7 mouse cellular contexts compared by ENCODE assay signal in genomic region chr3:103382872-103383567, GRCm38 (mm10).
DNase-seq lines count a peak whose midpoint lies in the region; ATAC-seq and TF ChIP-seq lines count a peak whose summit lies in the region.

No protein-coding gene starts in this region.

- TF ChIP-seq CTCF in intestine, postnatal 0 days (IDR thresholded peaks at IDR 0.05; ENCODE audit: low read depth) = peak; percentile 100

- WGBS in intestine, postnatal 0 days = 19% methylated on average over 17 of the region's 17 CpGs
- 21% methylated on average over 17 of the region's 17 CpGs for WGBS in midbrain, embryonic 12.5 days

- DNase-seq in adrenal gland, adult 2 months = peak; percentile 90
- peak; percentile 87 for DNase-seq in embryo, embryonic 9.5 days (ENCODE audit: extremely low spot score)
- peak; percentile 97 for DNase-seq in left cerebral cortex, postnatal 4 days
- DNase-seq in skeletal muscle tissue, adult 2 months (ENCODE audit: low read depth, low spot score) = peak; percentile 73

- no peaks in the 10 kb centered on the region for H3K27me3 ChIP-seq in intestine, postnatal 0 days (replicated peaks; ENCODE audit: control insufficient read depth, insufficient read depth, low read length)
- no peaks in the 10 kb centered on the region for H3K27me3 ChIP-seq in midbrain, embryonic 12.5 days

- H3K4me1 ChIP-seq in intestine, postnatal 0 days (replicated peaks; ENCODE audit: control insufficient read depth, insufficient read depth, low read length) = no peaks in the 10 kb centered on the region
- no peaks in the 10 kb centered on the region for H3K4me1 ChIP-seq in midbrain, embryonic 12.5 days

- intact Hi-C loops in left cerebral cortex, postnatal 4 days (cut with DNase I) = loop anchor here (10.0 kb wide), 1 partner anchor 198 kb away; no protein-coding TSS in a partner anchor

- H3K36me3 ChIP-seq in intestine, postnatal 0 days (ENCODE audit: control insufficient read depth, insufficient read depth) = no peaks in the 10 kb centered on the region
- H3K36me3 ChIP-seq in midbrain, embryonic 12.5 days = no peaks in the 10 kb centered on the region

- H3K9me3 ChIP-seq in intestine, postnatal 0 days (ENCODE audit: control insufficient read depth) = no peaks in the 10 kb centered on the region
- no peaks in the 10 kb centered on the region for H3K9me3 ChIP-seq in midbrain, embryonic 12.5 days

- H3K4me2 ChIP-seq in intestine, postnatal 0 days (replicated peaks; ENCODE audit: low read depth) = no peak overlapping the region; the same call in 1 of the 2 replicates
- H3K4me2 ChIP-seq in midbrain, embryonic 12.5 days (replicated peaks) = no peak overlapping the region

- no peak overlapping the region for H3K9ac ChIP-seq in intestine, postnatal 0 days (ENCODE audit: low read depth, low read length)
- no peak overlapping the region for H3K9ac ChIP-seq in midbrain, embryonic 12.5 days (replicated peaks)

- ATAC-seq in granulocyte monocyte progenitor cell, adult 5-6 weeks (replicated peaks; ENCODE audit: poor library complexity, severe bottlenecking) = peak; percentile 84
- peak; percentile 68 for ATAC-seq in intestine, postnatal 0 days
- ATAC-seq in midbrain, embryonic 12.5 days (ENCODE audit: low FRiP score, low read depth) = peak; percentile 66; the same call in 1 of the 2 replicates

- no peak overlapping the region for H3K4me3 ChIP-seq in intestine, postnatal 0 days (ENCODE audit: low read depth, low read length)
- no peak overlapping the region for H3K4me3 ChIP-seq in midbrain, embryonic 12.5 days

- H3K27ac ChIP-seq in intestine, postnatal 0 days (ENCODE audit: low read depth, low read length) = no peak overlapping the region
- H3K27ac ChIP-seq in midbrain, embryonic 12.5 days (replicated peaks) = no peak overlapping the region
